Mouse (Mus musculus) thymus, postnatal 14 days (tissue): ENCODE measurements around the gene Megf9.
A peak's percentile ranks its signal among the peaks of the same experiment; 100 is the strongest.

Experiments used
- DNase-seq: peaks from one replicate; pipeline ENCODE4 v3.0.0; 2021

Megf9 gene

GRCm38 (mm10) chr4:70521506-70522292 is 13.1 kb downstream of the Megf9 start:
- no peak for DNase-seq

- no peak for DNase-seq
Observed at GRCm38 (mm10) chr4:70517646-70518045, 17.1 kb downstream of the Megf9 start.

- no peak for DNase-seq
Observed at GRCm38 (mm10) chr4:70516289-70516688, 18.5 kb downstream of the Megf9 start.

GRCm38 (mm10) chr4:70515514-70515913 is 19.3 kb downstream of the Megf9 start:
- no peak for DNase-seq

GRCm38 (mm10) chr4:70509987-70510386 is 24.8 kb downstream of the Megf9 start:
- no peak for DNase-seq

GRCm38 (mm10) chr4:70509565-70509964 is 25.2 kb downstream of the Megf9 start:
- DNase-seq: no peak

- no peak for DNase-seq
Observed at GRCm38 (mm10) chr4:70508207-70508606, 26.6 kb downstream of the Megf9 start.

- no peak for DNase-seq
Observed at GRCm38 (mm10) chr4:70505951-70506350, 28.8 kb downstream of the Megf9 start.

GRCm38 (mm10) chr4:70503827-70504226 is 31.0 kb downstream of the Megf9 start:
- DNase-seq: no peak

- no peak for DNase-seq
Observed at GRCm38 (mm10) chr4:70499285-70499684, 35.5 kb downstream of the Megf9 start.

GRCm38 (mm10) chr4:70496978-70497377 is 37.8 kb downstream of the Megf9 start:
- no peak for DNase-seq

GRCm38 (mm10) chr4:70489792-70490191 is 45.0 kb downstream of the Megf9 start:
- DNase-seq: no peak

- no peak for DNase-seq
Observed at GRCm38 (mm10) chr4:70488415-70488814, 46.4 kb downstream of the Megf9 start.

GRCm38 (mm10) chr4:70484134-70484533 is 50.7 kb downstream of the Megf9 start:
- DNase-seq: no peak

GRCm38 (mm10) chr4:70481931-70482330 is 52.9 kb downstream of the Megf9 start:
- DNase-seq: no peak

GRCm38 (mm10) chr4:70471398-70471797 is 63.4 kb downstream of the Megf9 start:
- DNase-seq: no peak

GRCm38 (mm10) chr4:70465921-70466689 is 68.7 kb downstream of the Megf9 start:
- DNase-seq: no peak

- no peak for DNase-seq
Observed at GRCm38 (mm10) chr4:70463302-70463701, 71.5 kb downstream of the Megf9 start.

GRCm38 (mm10) chr4:70461416-70461815 is 73.4 kb downstream of the Megf9 start:
- no peak for DNase-seq

- DNase-seq: no peak
Observed at GRCm38 (mm10) chr4:70452161-70452560, 82.6 kb downstream of the Megf9 start.

- DNase-seq: peak; percentile 31
Observed at GRCm38 (mm10) chr4:70451750-70452149, 83.0 kb downstream of the Megf9 start.

GRCm38 (mm10) chr4:70449668-70450067 is 85.1 kb downstream of the Megf9 start:
- DNase-seq: peak; percentile 6

- no peak for DNase-seq
Observed at GRCm38 (mm10) chr4:70446774-70447173, 88.0 kb downstream of the Megf9 start.

- no peak for DNase-seq
Observed at GRCm38 (mm10) chr4:70420202-70420601, 114.6 kb downstream of the Megf9 start.
